Mouse (Mus musculus): Measurements from ENCODE around the gene Rpl36a-ps1. TPM values are rescaled to one million over a fixed set of nuclear protein-coding genes. Genes with fewer than 3 reads are reported as not detected.
"Not testable (repeated sequence)": the region's sequence is repeated elsewhere in the genome, so short reads cannot be mapped to it uniquely, and the experiment has no call there.

Gene Rpl36a-ps1
- total RNA-seq (2021) (1 to 10 TPM; 1.5 to 3.1 TPM), polyA plus RNA-seq (2012; rRNA removed) (not detected in 2 replicates)
- long read RNA-seq, result 0 reads

DNA sequence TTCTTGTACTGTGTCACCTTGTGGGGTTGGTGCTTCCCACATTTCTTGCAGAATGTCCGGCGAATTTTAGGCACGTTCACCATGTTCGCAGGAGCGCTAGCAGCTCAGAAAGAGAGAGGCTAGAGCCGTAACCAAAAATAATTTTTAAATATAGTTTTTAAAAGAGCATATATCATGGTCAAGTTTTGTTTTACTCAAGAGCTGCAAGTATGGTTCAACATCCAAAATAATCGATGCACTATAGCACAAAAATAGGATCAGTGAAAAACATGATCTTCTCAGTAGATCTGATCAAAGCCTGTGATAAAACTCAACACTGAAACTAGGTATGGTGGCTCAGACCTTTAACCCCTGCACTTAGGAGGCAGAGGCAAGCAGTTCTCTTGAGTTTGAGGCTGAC is at the start of gene Rpl36a-ps1:
Gene Rpl36a-ps1 (minus strand): TSS at position 101 of the 400 bp plus-strand sequence.
- intact Hi-C loops (cut with DNase I), result no loop called here
- H3K36me3 ChIP-seq (ENCODE audit: control insufficient read depth, insufficient read depth, low read length), result no peaks in the 10 kb centered on the region
- no peak within 1 kb of the TSS for H3K9ac ChIP-seq (ENCODE audit: low read depth, low read length)
- no peaks in the 10 kb centered on the region for H3K4me1 ChIP-seq (ENCODE audit: control insufficient read depth, insufficient read depth, low read length)
- no peak for TF ChIP-seq EP300 (IDR thresholded peaks at IDR 0.05; ENCODE audit: insufficient read depth, low read depth, low read length)
- TF ChIP-seq CTCF (IDR thresholded peaks at IDR 0.05), result no peak
- no peak for TF ChIP-seq POLR2A (IDR thresholded peaks at IDR 0.05; ENCODE audit: insufficient read depth, low read depth, low read length)
- no peak for DNase-seq
- 95% methylated on average over 7 of the region's 7 CpGs for WGBS
- H3K27ac ChIP-seq, result no peak within 1 kb of the TSS
- no peaks in the 10 kb centered on the region for H3K27me3 ChIP-seq (ENCODE audit: control insufficient read depth, insufficient read depth, low read length)
- no peak within 1 kb of the TSS for H3K4me3 ChIP-seq
- H3K79me2 ChIP-seq (replicated peaks; ENCODE audit: control insufficient read depth, insufficient read depth, low read length), result no peaks in the 10 kb centered on the region

DNA sequence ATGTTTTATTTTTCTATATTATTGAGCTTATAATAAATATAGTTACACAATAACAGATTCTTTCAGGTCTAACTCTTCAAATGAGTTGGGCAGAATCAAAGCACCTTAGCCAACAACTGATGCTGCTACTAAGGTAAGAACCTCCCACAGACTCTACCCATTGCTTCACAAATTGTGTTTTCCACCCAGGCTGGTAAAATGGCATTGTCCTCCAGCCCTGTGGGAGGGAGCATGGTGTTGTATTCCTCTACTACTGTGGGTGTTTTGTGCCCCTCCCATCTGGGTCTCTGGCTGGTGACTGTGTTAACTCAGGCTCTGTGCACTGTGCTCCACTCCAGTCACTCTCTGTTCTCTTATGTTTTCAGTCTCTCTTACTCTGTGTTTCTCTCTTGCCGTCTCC is 49.4 kb upstream of the Rpl36a-ps1 start:
- intact Hi-C loops (cut with DNase I), result no loop called here

DNA sequence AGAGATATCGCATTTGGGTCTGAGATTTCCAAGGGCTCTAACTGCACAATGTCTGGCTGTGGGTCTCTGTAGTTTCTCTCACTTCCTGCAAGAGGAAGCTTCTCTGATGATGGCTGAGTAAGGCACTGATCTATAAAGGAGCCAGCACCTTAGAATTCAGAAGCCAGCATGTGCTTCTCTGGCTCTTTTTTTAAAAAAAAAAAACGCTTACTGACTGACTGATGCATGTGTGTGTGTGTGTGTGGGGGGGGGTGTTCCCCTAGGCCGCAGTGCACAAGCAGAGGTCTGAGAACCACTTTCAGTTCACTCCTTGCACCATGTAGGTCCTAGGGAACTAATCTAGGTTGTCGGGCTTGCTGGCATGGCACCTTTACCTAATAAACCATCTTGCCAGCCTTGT is 47.3 kb upstream of the Rpl36a-ps1 start:
- no peak overlapping the region for H3K4me3 ChIP-seq
- 0 out of 2 replicates have a peak overlapping the region, but pooled peaks have one; percentile 22 for H3K9ac ChIP-seq (ENCODE audit: low read depth, low read length)
- no peaks in the 10 kb centered on the region for H3K27me3 ChIP-seq (ENCODE audit: control insufficient read depth, insufficient read depth, low read length)
- no peak for DNase-seq
- peaks cover 4% of the 10 kb centered on the region for H3K79me2 ChIP-seq (replicated peaks; ENCODE audit: control insufficient read depth, insufficient read depth, low read length)
- peaks cover 8% of the 10 kb centered on the region for H3K4me1 ChIP-seq (ENCODE audit: control insufficient read depth, insufficient read depth, low read length)
- peaks cover 8% of the 10 kb centered on the region for H3K36me3 ChIP-seq (ENCODE audit: control insufficient read depth, insufficient read depth, low read length)
- TF ChIP-seq EP300 (IDR thresholded peaks at IDR 0.05; ENCODE audit: insufficient read depth, low read depth, low read length) (no peak), CTCF (IDR thresholded peaks at IDR 0.05) (no peak), POLR2A (IDR thresholded peaks at IDR 0.05; ENCODE audit: insufficient read depth, low read depth, low read length) (no peak)
- intact Hi-C loops (cut with DNase I), result no loop called here
- no peak overlapping the region for H3K27ac ChIP-seq
- WGBS, result 24% methylated on average over 4 of the region's 4 CpGs

More for the DNA sequence above, 49.4 kb upstream of the Rpl36a-ps1 start:
- H3K79me2 ChIP-seq (replicated peaks; ENCODE audit: control insufficient read depth, insufficient read depth, low read length), result peaks cover 4% of the 10 kb centered on the region
- no peak overlapping the region for H3K27ac ChIP-seq
- H3K9ac ChIP-seq (ENCODE audit: low read depth, low read length), result no peak overlapping the region
- no peaks in the 10 kb centered on the region for H3K27me3 ChIP-seq (ENCODE audit: control insufficient read depth, insufficient read depth, low read length)
- H3K4me3 ChIP-seq, result no peak overlapping the region
- H3K4me1 ChIP-seq (ENCODE audit: control insufficient read depth, insufficient read depth, low read length), result peaks cover 8% of the 10 kb centered on the region
- peaks cover 8% of the 10 kb centered on the region for H3K36me3 ChIP-seq (ENCODE audit: control insufficient read depth, insufficient read depth, low read length)
- 48% methylated on average over 1 of the region's 1 CpGs for WGBS
- TF ChIP-seq EP300 (IDR thresholded peaks at IDR 0.05; ENCODE audit: insufficient read depth, low read depth, low read length) (no peak), POLR2A (IDR thresholded peaks at IDR 0.05; ENCODE audit: insufficient read depth, low read depth, low read length) (no peak), CTCF (IDR thresholded peaks at IDR 0.05) (no peak)
- DNase-seq, result no peak

DNA sequence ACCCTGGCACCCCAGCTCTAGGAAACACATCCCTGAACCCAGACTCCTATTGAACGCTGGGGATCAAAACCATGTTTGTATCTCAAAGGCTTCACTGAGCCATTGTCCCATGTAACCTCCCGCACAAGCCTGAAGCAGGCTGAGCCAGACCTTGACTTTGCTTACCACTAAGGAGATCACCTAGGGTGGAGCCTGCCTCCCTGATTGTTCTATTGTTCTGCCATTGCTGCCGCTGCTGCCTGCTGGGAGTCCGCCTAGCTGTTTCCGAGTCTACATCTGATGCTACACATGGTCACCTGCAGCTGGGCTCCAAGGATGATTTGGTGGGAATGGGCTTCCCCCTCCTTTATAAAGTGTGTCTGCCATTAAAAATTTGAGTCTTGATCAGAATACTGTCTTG is 45.2 kb upstream of the Rpl36a-ps1 start:
- H3K27me3 ChIP-seq (ENCODE audit: control insufficient read depth, insufficient read depth, low read length); H3K9ac ChIP-seq (ENCODE audit: low read depth, low read length); H3K4me3 ChIP-seq; H3K36me3 ChIP-seq (ENCODE audit: control insufficient read depth, insufficient read depth, low read length); intact Hi-C loops (cut with DNase I); DNase-seq; H3K79me2 ChIP-seq (replicated peaks; ENCODE audit: control insufficient read depth, insufficient read depth, low read length); H3K4me1 ChIP-seq (ENCODE audit: control insufficient read depth, insufficient read depth, low read length); H3K27ac ChIP-seq: not testable (repeated sequence)
- WGBS, result 63% methylated on average over 5 of the region's 5 CpGs

DNA sequence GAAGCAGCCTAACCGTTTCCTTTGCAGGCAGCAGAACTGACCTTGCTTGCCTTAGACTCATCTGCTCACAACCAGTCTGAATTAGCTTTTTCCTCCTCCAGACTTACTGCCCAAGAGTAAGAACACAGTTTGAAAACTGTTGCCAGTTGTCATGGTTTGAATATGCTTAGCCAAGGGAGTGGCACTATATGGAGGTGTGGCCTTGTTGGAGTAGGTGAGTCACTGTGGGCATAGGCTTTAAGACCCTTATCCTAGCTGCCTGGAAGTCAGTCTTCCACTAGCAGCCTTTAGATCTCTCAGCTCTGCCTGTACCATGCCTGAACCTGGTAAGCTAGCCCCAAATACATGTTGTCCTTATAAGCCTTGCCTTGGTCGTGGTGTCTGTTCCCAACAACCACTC is 43.6 kb upstream of the Rpl36a-ps1 start:
- H3K4me3 ChIP-seq, result no peak overlapping the region
- H3K27ac ChIP-seq, result no peak overlapping the region
- peaks cover 9% of the 10 kb centered on the region for H3K36me3 ChIP-seq (ENCODE audit: control insufficient read depth, insufficient read depth, low read length)
- no peaks in the 10 kb centered on the region for H3K27me3 ChIP-seq (ENCODE audit: control insufficient read depth, insufficient read depth, low read length)
- intact Hi-C loops (cut with DNase I), result no loop called here
- DNase-seq, result no peak
- H3K4me1 ChIP-seq (ENCODE audit: control insufficient read depth, insufficient read depth, low read length), result peaks cover 2% of the 10 kb centered on the region
- H3K9ac ChIP-seq (ENCODE audit: low read depth, low read length), result no peak overlapping the region
- no peak for TF ChIP-seq EP300 (IDR thresholded peaks at IDR 0.05; ENCODE audit: insufficient read depth, low read depth, low read length)
- no peak for TF ChIP-seq CTCF (IDR thresholded peaks at IDR 0.05)
- no peak for TF ChIP-seq POLR2A (IDR thresholded peaks at IDR 0.05; ENCODE audit: insufficient read depth, low read depth, low read length)
- peaks cover 2% of the 10 kb centered on the region; the same call in 1 of the 2 replicates for H3K79me2 ChIP-seq (replicated peaks; ENCODE audit: control insufficient read depth, insufficient read depth, low read length)
- WGBS, result 81% methylated on average over 2 of the region's 2 CpGs

DNA sequence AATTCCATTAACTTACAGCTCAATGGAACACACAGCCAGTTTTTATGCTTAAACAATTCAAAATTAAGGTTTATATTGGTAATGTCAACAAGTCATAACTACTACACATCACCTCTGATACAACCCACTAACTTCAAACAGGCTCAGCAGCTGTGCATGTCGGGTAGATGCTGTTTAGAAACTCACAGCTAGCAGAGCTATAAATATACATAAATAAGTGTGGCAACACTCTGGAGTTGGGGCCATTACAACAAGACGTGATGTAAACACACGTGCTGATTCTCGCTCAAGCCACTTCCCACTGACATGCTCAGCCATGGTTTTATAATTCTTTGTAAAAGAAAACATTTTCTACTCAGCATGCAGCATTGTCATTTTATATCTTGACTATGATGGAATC is 41.9 kb upstream of the Rpl36a-ps1 start:
- intact Hi-C loops (cut with DNase I), result no loop called here
- Histone ChIP-seq H3K79me2 (replicated peaks; ENCODE audit: control insufficient read depth, insufficient read depth, low read length) (no peaks in the 10 kb centered on the region), H3K9ac (ENCODE audit: low read depth, low read length) (no peak overlapping the region), H3K4me3 (no peak overlapping the region), H3K4me1 (ENCODE audit: control insufficient read depth, insufficient read depth, low read length) (no peaks in the 10 kb centered on the region; the same call in 1 of the 2 replicates), H3K27me3 (ENCODE audit: control insufficient read depth, insufficient read depth, low read length) (no peaks in the 10 kb centered on the region), H3K27ac (no peak overlapping the region), H3K36me3 (ENCODE audit: control insufficient read depth, insufficient read depth, low read length) (peaks cover 5% of the 10 kb centered on the region)
- 66% methylated on average over 4 of the region's 4 CpGs for WGBS
- TF ChIP-seq POLR2A (IDR thresholded peaks at IDR 0.05; ENCODE audit: insufficient read depth, low read depth, low read length) (no peak), CTCF (IDR thresholded peaks at IDR 0.05) (no peak), EP300 (IDR thresholded peaks at IDR 0.05; ENCODE audit: insufficient read depth, low read depth, low read length) (no peak)
- no peak for DNase-seq

DNA sequence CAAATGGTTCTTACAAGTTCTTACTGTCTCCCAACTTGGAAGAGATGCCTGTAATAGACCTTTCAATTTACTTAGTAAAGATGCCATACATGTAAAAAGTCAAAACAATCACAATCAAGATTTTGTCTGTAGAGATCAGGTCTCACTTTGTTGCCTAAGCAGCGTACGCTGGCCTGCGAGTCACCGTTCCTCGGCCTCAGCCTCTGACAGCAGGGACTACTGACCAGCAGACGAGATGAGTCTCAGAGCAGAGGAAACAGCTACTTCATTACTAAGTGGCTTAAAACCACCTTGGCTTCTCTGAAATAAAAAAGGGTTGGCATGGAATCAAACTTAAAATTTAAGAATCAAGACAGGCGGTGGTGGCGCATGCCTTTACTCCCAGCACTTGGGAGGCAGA is 40.7 kb upstream of the Rpl36a-ps1 start:
- H3K27me3 ChIP-seq (ENCODE audit: control insufficient read depth, insufficient read depth, low read length); H3K4me1 ChIP-seq (ENCODE audit: control insufficient read depth, insufficient read depth, low read length); H3K36me3 ChIP-seq (ENCODE audit: control insufficient read depth, insufficient read depth, low read length); H3K9ac ChIP-seq (ENCODE audit: low read depth, low read length); H3K27ac ChIP-seq; H3K79me2 ChIP-seq (replicated peaks; ENCODE audit: control insufficient read depth, insufficient read depth, low read length); intact Hi-C loops (cut with DNase I); H3K4me3 ChIP-seq; DNase-seq: not testable (repeated sequence)
- 94% methylated on average over 8 of the region's 8 CpGs for WGBS

All from heart, adult 2 months (tissue).